8 mouse cellular contexts compared by ENCODE assay signal in the genomic region with DNA sequence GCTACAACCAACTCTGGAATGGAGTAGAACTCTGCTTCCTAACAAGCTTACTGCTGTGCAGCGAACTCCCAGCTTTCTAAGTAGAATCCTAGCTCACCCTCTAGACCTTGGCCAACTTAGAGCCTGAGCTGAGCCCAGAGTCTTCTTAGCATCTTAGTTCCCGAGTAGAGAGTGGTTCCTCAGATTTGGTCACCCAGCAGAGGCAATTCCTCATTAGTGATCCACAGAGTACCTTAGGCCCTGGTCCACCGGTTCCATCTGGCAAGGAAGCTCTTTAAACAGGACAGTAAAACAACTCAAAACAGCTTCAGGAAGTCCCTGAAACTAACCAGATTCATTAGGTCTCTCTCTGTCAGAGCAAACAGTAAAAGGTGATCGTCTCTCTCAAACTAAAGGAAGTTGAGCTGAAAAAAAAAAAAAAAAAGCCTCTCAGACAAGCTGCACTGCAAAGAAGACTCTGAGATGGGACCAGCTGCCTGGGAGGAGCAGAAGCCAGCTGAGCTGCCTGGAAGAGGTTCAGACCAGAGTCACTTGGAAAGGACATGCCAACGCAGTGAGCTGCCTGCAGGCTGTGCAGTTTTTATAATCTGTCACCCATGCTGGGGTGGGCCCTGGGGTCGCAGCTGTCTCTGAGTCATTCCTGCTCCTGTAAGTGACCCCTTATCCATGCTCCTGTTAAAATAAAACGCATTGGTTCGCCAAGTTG. TPM values are rescaled to one million over a fixed set of nuclear protein-coding genes. Genes with fewer than 3 reads are reported as not detected.
DNase-seq lines count a peak whose midpoint lies in the region; ATAC-seq and TF ChIP-seq lines count a peak whose summit lies in the region.

No protein-coding gene starts in this region.

- peak overlapping the region; percentile 74 for H3K4me2 ChIP-seq in forebrain, embryonic 16.5 days (ENCODE audit: low read length)
- H3K4me2 ChIP-seq in lung, embryonic 16.5 days (ENCODE audit: low read depth, low read length), result peak overlapping the region; percentile 77

- no peaks in the 10 kb centered on the region for H3K27me3 ChIP-seq in G1E (ENCODE audit: insufficient read depth, low read length)
- H3K27me3 ChIP-seq in forebrain, embryonic 16.5 days (replicated peaks; ENCODE audit: control insufficient read depth, insufficient read depth, low read length), result no peaks in the 10 kb centered on the region
- H3K27me3 ChIP-seq in hindbrain, embryonic 10.5 days (ENCODE audit: insufficient read depth, poor library complexity, severe bottlenecking), result no peaks in the 10 kb centered on the region
- no peaks in the 10 kb centered on the region for H3K27me3 ChIP-seq in lung, embryonic 16.5 days (ENCODE audit: control insufficient read depth, insufficient read depth, low read depth, low read length)

- 32% methylated on average over 8 of the region's 8 CpGs for WGBS in forebrain, embryonic 16.5 days
- WGBS in hindbrain, embryonic 10.5 days, result 33% methylated on average over 8 of the region's 8 CpGs
- 24% methylated on average over 8 of the region's 8 CpGs for WGBS in lung, embryonic 16.5 days

- DNase-seq in G1E (ENCODE audit: low spot score), result no peak
- DNase-seq in c-Kit-positive CD71-negative TER-119-negative erythroid progenitor cells, embryonic 14.5 days (ENCODE audit: low read depth), result peak; percentile 9
- no peak for DNase-seq in hindbrain, embryonic 10.5 days (ENCODE audit: low spot score)
- DNase-seq in layer of hippocampus, postnatal 10 days (ENCODE audit: low spot score in 2 of 2), result peak; percentile 48 to 55
- DNase-seq in right cerebral cortex, postnatal 14 days, result peak; percentile 26

- H3K4me3 ChIP-seq in G1E (ENCODE audit: low read depth, low read length), result peak overlapping the region; percentile 96
- H3K4me3 ChIP-seq in forebrain, embryonic 16.5 days (replicated peaks; ENCODE audit: low read length), result peak overlapping the region; percentile 94
- H3K4me3 ChIP-seq in hindbrain, embryonic 10.5 days, result peak overlapping the region; percentile 100
- H3K4me3 ChIP-seq in lung, embryonic 16.5 days (ENCODE audit: low read length), result peak overlapping the region; percentile 77

- no peaks in the 10 kb centered on the region for H3K9me3 ChIP-seq in G1E (replicated peaks)
- no peaks in the 10 kb centered on the region for H3K9me3 ChIP-seq in forebrain, embryonic 16.5 days (ENCODE audit: control insufficient read depth, low read length)
- no peaks in the 10 kb centered on the region for H3K9me3 ChIP-seq in hindbrain, embryonic 10.5 days
- no peaks in the 10 kb centered on the region for H3K9me3 ChIP-seq in lung, embryonic 16.5 days (ENCODE audit: control insufficient read depth, low read length)

- peaks cover 15% of the 10 kb centered on the region for H3K36me3 ChIP-seq in G1E (replicated peaks)
- peaks cover 3% of the 10 kb centered on the region; the same call in 1 of the 2 replicates for H3K36me3 ChIP-seq in forebrain, embryonic 16.5 days (ENCODE audit: control insufficient read depth, insufficient read depth)
- 0 out of 2 replicates have a peak, but pooled peaks cover 8% of the 10 kb centered on the region for H3K36me3 ChIP-seq in hindbrain, embryonic 10.5 days
- H3K36me3 ChIP-seq in lung, embryonic 16.5 days (ENCODE audit: control insufficient read depth, insufficient read depth, low read length), result 0 out of 2 replicates have a peak, but pooled peaks cover 2% of the 10 kb centered on the region

- no peak for TF ChIP-seq CTCF in G1E (IDR thresholded peaks at IDR 0.05; ENCODE audit: low read depth, low read length)

- peak overlapping the region; percentile 14; the same call in 1 of the 2 replicates for H3K27ac ChIP-seq in forebrain, embryonic 16.5 days (ENCODE audit: low read length)
- peak overlapping the region; percentile 100 for H3K27ac ChIP-seq in hindbrain, embryonic 10.5 days
- peak overlapping the region; percentile 68; the same call in 1 of the 2 replicates for H3K27ac ChIP-seq in lung, embryonic 16.5 days (ENCODE audit: low read length)

- H3K4me1 ChIP-seq in G1E (ENCODE audit: insufficient read depth, low read depth, low read length), result peaks cover 17% of the 10 kb centered on the region
- H3K4me1 ChIP-seq in forebrain, embryonic 16.5 days (replicated peaks; ENCODE audit: control insufficient read depth, insufficient read depth, low read length), result peaks cover 15% of the 10 kb centered on the region
- H3K4me1 ChIP-seq in hindbrain, embryonic 10.5 days (replicated peaks), result peaks cover 16% of the 10 kb centered on the region
- peaks cover 9% of the 10 kb centered on the region for H3K4me1 ChIP-seq in lung, embryonic 16.5 days (replicated peaks; ENCODE audit: control insufficient read depth, insufficient read depth, low read length)

- peak overlapping the region; percentile 73 for H3K9ac ChIP-seq in forebrain, embryonic 16.5 days (replicated peaks; ENCODE audit: low read depth, low read length)
- peak overlapping the region; percentile 94 for H3K9ac ChIP-seq in lung, embryonic 16.5 days (ENCODE audit: low read length)

- no peak for ATAC-seq in G1E (ENCODE audit: extremely low read depth, insufficient number of reproducible peaks, low FRiP score, poor library complexity, severe bottlenecking)
- ATAC-seq in forebrain, embryonic 16.5 days, result no peak
- ATAC-seq in lung, embryonic 16.5 days (ENCODE audit: low read depth), result 0 out of 2 replicates have a peak, but pooled peaks have one; percentile 3
- no peak for ATAC-seq in monocyte, adult 5-6 weeks (replicated peaks; ENCODE audit: insufficient number of reproducible peaks, low FRiP score, low TSS enrichment, poor library complexity, severe bottlenecking)

RNA-seq across cellular contexts. Expression of a gene that starts 0.8 kb away (rescaled TPM):
- total RNA-seq in G1E (2014; fragmentation: Nextera tagmentation) (16.1 and 19.9 TPM in 2 replicates), G1E (2017) (16.1 and 20.8 TPM in 2 replicates)
- 2.1 and 3.2 TPM in 2 replicates for polyA plus RNA-seq in G1E (2012)
- 50.4 and 50.9 TPM in 2 replicates for polyA plus RNA-seq in forebrain, embryonic 16.5 days (2015; fragmentation: Nextera tagmentation; extraction: Ambion mirVana)
- 35.9 and 41.7 TPM in 2 replicates for polyA plus RNA-seq in hindbrain, embryonic 10.5 days (2016; fragmentation: Nextera tagmentation; extraction: Ambion mirVana)
- 10 to 100 TPM; 40.2 to 42.0 TPM for total RNA-seq in layer of hippocampus, postnatal 10 days (2021)
- polyA plus RNA-seq in lung, embryonic 16.5 days (2015; fragmentation: Nextera tagmentation; extraction: Ambion mirVana), result 52.6 and 54.6 TPM in 2 replicates
- total RNA-seq in monocyte, adult 5-6 weeks (2017), result 20.3 to 34.1 TPM (median 27.6 TPM) in 3 replicates

RNA-seq across cellular contexts. Expression of a gene that starts 1.2 kb away (rescaled TPM):
- total RNA-seq in G1E (2014; fragmentation: Nextera tagmentation) (48.2 and 58.5 TPM in 2 replicates), G1E (2017) (24.9 and 33.4 TPM in 2 replicates)
- 14.2 and 14.8 TPM in 2 replicates for polyA plus RNA-seq in G1E (2012)
- polyA plus RNA-seq in forebrain, embryonic 16.5 days (2015; fragmentation: Nextera tagmentation; extraction: Ambion mirVana), result 34.7 and 36.3 TPM in 2 replicates
- polyA plus RNA-seq in hindbrain, embryonic 10.5 days (2016; fragmentation: Nextera tagmentation; extraction: Ambion mirVana), result 18.7 and 21.1 TPM in 2 replicates
- total RNA-seq in layer of hippocampus, postnatal 10 days (2021), result 10 to 100 TPM; 42.3 to 45.4 TPM
- 18.6 and 18.7 TPM in 2 replicates for polyA plus RNA-seq in lung, embryonic 16.5 days (2015; fragmentation: Nextera tagmentation; extraction: Ambion mirVana)
- total RNA-seq in monocyte, adult 5-6 weeks (2017), result 50.8 to 106 TPM (median 78.8 TPM) in 3 replicates

Comparison
In these comparisons a context has a peak if more than half of its experiments do, and no peak if none do; other contexts are left out.
1. DNase-seq: peak in c-Kit-positive CD71-negative TER-119-negative erythroid progenitor cells, embryonic 14.5 days (single experiment), layer of hippocampus, postnatal 10 days (2 of 2) and right cerebral cortex, postnatal 14 days (single experiment); none in G1E (single experiment) and hindbrain, embryonic 10.5 days (single experiment).
2. H3K27ac ChIP-seq: peak in every context shown above with its lines; median percentile 100 in hindbrain, embryonic 10.5 days; 68 in lung, embryonic 16.5 days; 14 in forebrain, embryonic 16.5 days.
3. Peak in every context shown above with its lines, with median percentiles within 50 percentile points of each other: H3K4me3 ChIP-seq.